Mouse (Mus musculus) frontal cortex, postnatal 25 days (tissue): ENCODE measurements at regions not wholly inside any gene's neighbourhood (a gene's known extent, or its start where the extent isn't known, plus 50 kb on each side); places are given as distances from the start of the nearest gene placed in this dataset.

Experiments
- DNase-seq, 2 experiments: peaks; one replicate each; pipeline ENCODE4 v3.0.0; 2022; ENCODE audit warnings: low spot score in 2 of 2

- DNase-seq: no peak
Observed at GRCm38 (mm10) chr13:111157921-111158638, 96.7 kb upstream of the Actbl2 start.

GRCm38 (mm10) chr13:111159498-111159897 is 95.3 kb upstream of the Actbl2 start:
- no peak for DNase-seq

GRCm38 (mm10) chr13:111165538-111165937 is 89.3 kb upstream of the Actbl2 start:
- DNase-seq: no peak

GRCm38 (mm10) chr13:111170269-111171165 is 84.3 kb upstream of the Actbl2 start:
- DNase-seq: no peak

- DNase-seq: peak in 1 of 2 experiments; percentile 7
Observed at GRCm38 (mm10) chr13:111179186-111179585, 75.6 kb upstream of the Actbl2 start.

GRCm38 (mm10) chr13:111183293-111183692 is 71.5 kb upstream of the Actbl2 start:
- DNase-seq: no peak

GRCm38 (mm10) chr13:111185799-111186198 is 69.0 kb upstream of the Actbl2 start:
- no peak for DNase-seq

- no peak for DNase-seq
Observed at GRCm38 (mm10) chr13:111186833-111187232, 68.0 kb upstream of the Actbl2 start.

GRCm38 (mm10) chr13:111193919-111194318 is 60.9 kb upstream of the Actbl2 start:
- no peak for DNase-seq

- no peak for DNase-seq
Observed at GRCm38 (mm10) chr13:111194337-111194736, 60.5 kb upstream of the Actbl2 start.

- DNase-seq: no peak
Observed at GRCm38 (mm10) chr13:111201532-111201931, 53.3 kb upstream of the Actbl2 start.

- DNase-seq: no peak
Observed at GRCm38 (mm10) chr13:111204580-111205285, 50.1 kb upstream of the Actbl2 start.
